1 mouse cellular context compared by ENCODE assay signal in genomic region chr4:106805890-106806289, GRCm38 (mm10).
TF ChIP-seq lines count a peak whose summit lies in the region.

No protein-coding gene starts in this region.

TF ChIP-seq in MEL, 35 proteins besides CTCF, POLR2A, EP300 and RAD21 (continued from another document):
- TF ChIP-seq TAL1 (IDR thresholded peaks at IDR 0.05; ENCODE audit: low read length) (no peak), USF2 (IDR thresholded peaks at IDR 0.05; ENCODE audit: borderline replicate concordance in 1 of 2, insufficient read depth in 1 of 2, low read depth in 1 of 2, low read length in 2 of 2) (no peak), MAX (IDR thresholded peaks at IDR 0.05; ENCODE audit: low read length) (no peak), TBP (IDR thresholded peaks at IDR 0.05; ENCODE audit: low read depth, low read length) (no peak), TCF12 (IDR thresholded peaks at IDR 0.05; ENCODE audit: low read depth, low read length) (no peak), MYC (IDR thresholded peaks at IDR 0.05; ENCODE audit: low read depth, low read length) (no peak), JUND (IDR thresholded peaks at IDR 0.05; ENCODE audit: low read depth, low read length) (no peak), E2F4 (IDR thresholded peaks at IDR 0.05; ENCODE audit: borderline replicate concordance, low read depth, low read length) (no peak), GABPA (IDR thresholded peaks at IDR 0.05; ENCODE audit: low read depth, low read length) (no peak), MYB (IDR thresholded peaks at IDR 0.05; ENCODE audit: low read depth, low read length) (no peak), SIN3A (IDR thresholded peaks at IDR 0.05; ENCODE audit: low read length) (no peak)
TF ChIP-seq in MEL: peak in this region for 0.
